25 mouse cellular contexts compared by ENCODE assay signal in the genomic region with DNA sequence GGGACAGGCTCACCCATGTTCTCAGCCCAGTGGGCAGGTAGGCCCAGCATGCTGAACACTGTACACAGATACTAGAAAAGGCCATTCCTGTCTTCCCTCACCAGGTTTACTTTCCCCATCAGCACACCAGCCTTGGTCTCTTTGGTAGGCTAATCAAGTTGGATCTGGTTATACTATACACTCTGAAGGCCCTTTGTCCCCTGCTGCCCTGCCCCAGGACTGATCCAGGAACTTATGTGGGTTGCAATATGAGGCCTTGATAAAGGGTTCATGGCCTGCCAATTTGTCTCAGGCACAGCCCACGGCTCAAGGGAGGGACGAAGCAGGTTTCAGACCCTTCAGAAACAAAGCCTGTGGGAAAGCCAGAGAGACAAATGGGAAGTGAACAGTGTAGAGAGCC. TPM values are rescaled to one million over a fixed set of nuclear protein-coding genes. Genes with fewer than 3 reads are reported as not detected.
DNase-seq lines count a peak whose midpoint lies in the region; ATAC-seq and TF ChIP-seq lines count a peak whose summit lies in the region.
"Had no signal": no experiment of that assay in that cellular context is flagged by ENCODE, and none has a peak within 500 bp of the region (broad histone marks: within the 10 kb centered on the region; RNA-seq: fewer than 3 reads in every experiment).

No protein-coding gene starts in this region.

- H3K36me3 ChIP-seq in intestine, embryonic 15.5 days = no peaks in the 10 kb centered on the region
- no peaks in the 10 kb centered on the region for H3K36me3 ChIP-seq in intestine, embryonic 16.5 days (ENCODE audit: control insufficient read depth, insufficient read depth, low read length)
- H3K36me3 ChIP-seq in small intestine, adult 2 months (ENCODE audit: control insufficient read depth, insufficient read depth, low read length) = no peaks in the 10 kb centered on the region
- no peaks in the 10 kb centered on the region for H3K36me3 ChIP-seq in forebrain, embryonic 16.5 days (ENCODE audit: control insufficient read depth, insufficient read depth)
- H3K36me3 ChIP-seq: forebrain, embryonic 10.5 days; forebrain, embryonic 12.5 days had no signal

- H3K9me3 ChIP-seq in intestine, embryonic 15.5 days = no peaks in the 10 kb centered on the region
- H3K9me3 ChIP-seq in intestine, embryonic 16.5 days (ENCODE audit: control insufficient read depth, low read length) = no peaks in the 10 kb centered on the region
- H3K9me3 ChIP-seq in forebrain, embryonic 16.5 days (ENCODE audit: control insufficient read depth, low read length) = no peaks in the 10 kb centered on the region
- H3K9me3 ChIP-seq: forebrain, embryonic 10.5 days; forebrain, embryonic 12.5 days had no signal

- H3K4me3 ChIP-seq in intestine, embryonic 15.5 days (replicated peaks) = no peak overlapping the region
- H3K4me3 ChIP-seq in intestine, embryonic 16.5 days (ENCODE audit: low read length) = no peak overlapping the region
- no peak overlapping the region for H3K4me3 ChIP-seq in small intestine, adult 2 months (ENCODE audit: low read depth, low read length)
- no peak overlapping the region for H3K4me3 ChIP-seq in forebrain, embryonic 16.5 days (replicated peaks; ENCODE audit: low read length)
- H3K4me3 ChIP-seq: erythroblast, embryonic 14.5 days; forebrain, embryonic 10.5 days; forebrain, embryonic 12.5 days had no signal

- H3K27me3 ChIP-seq in intestine, embryonic 15.5 days (replicated peaks) = no peaks in the 10 kb centered on the region
- no peaks in the 10 kb centered on the region for H3K27me3 ChIP-seq in intestine, embryonic 16.5 days (replicated peaks; ENCODE audit: control insufficient read depth, insufficient read depth, low read length)
- H3K27me3 ChIP-seq in small intestine, adult 2 months (ENCODE audit: control insufficient read depth, insufficient read depth, low read length) = no peaks in the 10 kb centered on the region
- H3K27me3 ChIP-seq in forebrain, embryonic 16.5 days (replicated peaks; ENCODE audit: control insufficient read depth, insufficient read depth, low read length) = no peaks in the 10 kb centered on the region

- 59% methylated on average over 2 of the region's 2 CpGs for WGBS in intestine, embryonic 15.5 days
- 80% methylated on average over 2 of the region's 2 CpGs for WGBS in intestine, embryonic 16.5 days
- 27% methylated on average over 2 of the region's 2 CpGs for WGBS in small intestine, adult 2 months
- WGBS in forebrain, embryonic 16.5 days = 76% methylated on average over 2 of the region's 2 CpGs

- no peak for DNase-seq in left cerebral cortex, postnatal 14 days (ENCODE audit: low spot score in 2 of 2)
- DNase-seq in urinary bladder, postnatal 4 days (ENCODE audit: low spot score in 2 of 2) = no peak
- DNase-seq: adrenal gland, adult 8-10 months; adrenal gland, postnatal 14 days; adrenal gland, postnatal 36 days; cerebellum, adult 11-12 months; cerebellum, adult 2 months; cerebellum, adult 9-10 months; cerebellum, postnatal 10 days; cerebellum, postnatal 25 days; forebrain, postnatal 0 days had no signal

- intact Hi-C loops in left cerebral cortex, postnatal 14 days (cut with DNase I) = no loop called here

- TF ChIP-seq POLR2A in small intestine, adult 2 months (IDR thresholded peaks at IDR 0.05; ENCODE audit: low read depth, low read length) = no peak

- ATAC-seq in intestine, embryonic 15.5 days = peak; percentile 57
- ATAC-seq in intestine, embryonic 16.5 days = peak; percentile 75
- no peak for ATAC-seq in forebrain, embryonic 16.5 days
- ATAC-seq: forebrain, embryonic 14.5 days; forebrain, postnatal 0 days had no signal

- TF ChIP-seq CTCF in small intestine, adult 2 months (IDR thresholded peaks at IDR 0.05; ENCODE audit: extremely low read depth, insufficient read length, insufficient replicate concordance, low read depth, low read length) = no peak

- H3K4me2 ChIP-seq in intestine, embryonic 15.5 days (replicated peaks) = no peak overlapping the region
- H3K4me2 ChIP-seq in intestine, embryonic 16.5 days (ENCODE audit: low read depth, low read length) = no peak overlapping the region
- no peak overlapping the region for H3K4me2 ChIP-seq in forebrain, embryonic 16.5 days (ENCODE audit: low read length)
- H3K4me2 ChIP-seq: forebrain, embryonic 12.5 days had no signal

- peaks cover 4% of the 10 kb centered on the region; the same call in 1 of the 2 replicates for H3K4me1 ChIP-seq in intestine, embryonic 15.5 days (replicated peaks)
- H3K4me1 ChIP-seq in intestine, embryonic 16.5 days (ENCODE audit: control insufficient read depth, insufficient read depth, low read length) = peaks cover 9% of the 10 kb centered on the region; the same call in 1 of the 2 replicates
- H3K4me1 ChIP-seq in small intestine, adult 2 months (ENCODE audit: control insufficient read depth, insufficient read depth, insufficient read length, low read length) = peaks cover 27% of the 10 kb centered on the region
- H3K4me1 ChIP-seq in forebrain, embryonic 16.5 days (replicated peaks; ENCODE audit: control insufficient read depth, insufficient read depth, low read length) = peaks cover 6% of the 10 kb centered on the region

- H3K27ac ChIP-seq in intestine, embryonic 15.5 days = no peak overlapping the region
- H3K27ac ChIP-seq in intestine, embryonic 16.5 days (ENCODE audit: low read length) = peak overlapping the region; percentile 69
- peak overlapping the region; percentile 95 for H3K27ac ChIP-seq in small intestine, adult 2 months (ENCODE audit: insufficient read depth, low read depth, low read length)
- no peak overlapping the region for H3K27ac ChIP-seq in forebrain, embryonic 16.5 days (ENCODE audit: low read length)
- H3K27ac ChIP-seq: forebrain, embryonic 10.5 days; forebrain, embryonic 12.5 days had no signal

- no peak overlapping the region for H3K9ac ChIP-seq in intestine, embryonic 15.5 days
- no peak overlapping the region for H3K9ac ChIP-seq in intestine, embryonic 16.5 days (ENCODE audit: low read depth, low read length)
- no peak overlapping the region for H3K9ac ChIP-seq in forebrain, embryonic 16.5 days (replicated peaks; ENCODE audit: low read depth, low read length)
- H3K9ac ChIP-seq: forebrain, embryonic 12.5 days; forebrain, postnatal 0 days had no signal

RNA-seq across cellular contexts. Expression of a gene that starts 4.2 kb away (rescaled TPM):
- 15.9 and 19.8 TPM in 2 replicates for polyA plus RNA-seq in intestine, embryonic 15.5 days (2015; fragmentation: Nextera tagmentation; extraction: Ambion mirVana)
- 33.1 and 50.6 TPM in 2 replicates for polyA plus RNA-seq in intestine, embryonic 16.5 days (2015; fragmentation: Nextera tagmentation; extraction: Ambion mirVana)
- 226 and 874 TPM in 2 replicates for polyA plus RNA-seq in small intestine, adult 2 months (2012; rRNA removed)
- 10 to 100 TPM; 15.4 to 17.9 TPM for total RNA-seq in left cerebral cortex, postnatal 14 days (2021)
- 3.0 and 4.7 TPM in 2 replicates for polyA plus RNA-seq in forebrain, embryonic 16.5 days (2015; fragmentation: Nextera tagmentation; extraction: Ambion mirVana)
- total RNA-seq: MEL had no signal
- polyA plus RNA-seq: erythroblast, embryonic 14.5 days had no signal

RNA-seq across cellular contexts. Expression of a gene that starts 12.9 kb away (rescaled TPM):
- polyA plus RNA-seq in intestine, embryonic 15.5 days (2015; fragmentation: Nextera tagmentation; extraction: Ambion mirVana) = 53.9 and 58.2 TPM in 2 replicates
- polyA plus RNA-seq in intestine, embryonic 16.5 days (2015; fragmentation: Nextera tagmentation; extraction: Ambion mirVana) = 60.1 and 62.7 TPM in 2 replicates
- 11.8 and 27.0 TPM in 2 replicates for polyA plus RNA-seq in small intestine, adult 2 months (2012; rRNA removed)
- 10 to 100 TPM; 24.3 to 24.5 TPM for total RNA-seq in left cerebral cortex, postnatal 14 days (2021)
- 43.3 and 49.9 TPM in 2 replicates for polyA plus RNA-seq in forebrain, embryonic 16.5 days (2015; fragmentation: Nextera tagmentation; extraction: Ambion mirVana)

RNA-seq across cellular contexts. Expression of a gene that starts 13.4 kb away (rescaled TPM):
- 474 and 479 TPM in 2 replicates for polyA plus RNA-seq in intestine, embryonic 15.5 days (2015; fragmentation: Nextera tagmentation; extraction: Ambion mirVana)
- 421 and 489 TPM in 2 replicates for polyA plus RNA-seq in intestine, embryonic 16.5 days (2015; fragmentation: Nextera tagmentation; extraction: Ambion mirVana)
- 63.6 and 100 TPM in 2 replicates for polyA plus RNA-seq in small intestine, adult 2 months (2012; rRNA removed)
- total RNA-seq in left cerebral cortex, postnatal 14 days (2021) = 10 to 100 TPM; 91.6 to 99.4 TPM
- polyA plus RNA-seq in forebrain, embryonic 16.5 days (2015; fragmentation: Nextera tagmentation; extraction: Ambion mirVana) = 378 and 389 TPM in 2 replicates

RNA-seq across cellular contexts. Expression of a gene that starts 18.1 kb away (rescaled TPM):
- polyA plus RNA-seq in intestine, embryonic 15.5 days (2015; fragmentation: Nextera tagmentation; extraction: Ambion mirVana) = not detected in 2 replicates
- polyA plus RNA-seq in intestine, embryonic 16.5 days (2015; fragmentation: Nextera tagmentation; extraction: Ambion mirVana) = not detected in 2 replicates
- not detected in 2 replicates for polyA plus RNA-seq in small intestine, adult 2 months (2012; rRNA removed)
- not detected for total RNA-seq in left cerebral cortex, postnatal 14 days (2021)
- not detected in 2 replicates for polyA plus RNA-seq in forebrain, embryonic 16.5 days (2015; fragmentation: Nextera tagmentation; extraction: Ambion mirVana)
- total RNA-seq: adrenal gland, adult 8-10 months; adrenal gland, postnatal 14 days; adrenal gland, postnatal 36 days; ES-E14; forebrain, postnatal 0 days; MEL had no signal
- polyA plus RNA-seq: C2C12; cerebellum, adult 2 months; cortical plate, adult 2 months; embryonic facial prominence, embryonic 11.5 days; embryonic facial prominence, embryonic 14.5 days; erythroblast, embryonic 14.5 days; forebrain, embryonic 10.5 days; forebrain, embryonic 12.5 days; forebrain, embryonic 14.5 days; forebrain, postnatal 0 days had no signal

RNA-seq across cellular contexts. Expression of a gene that starts 34.9 kb away (rescaled TPM):
- 61.2 and 66.4 TPM in 2 replicates for polyA plus RNA-seq in intestine, embryonic 15.5 days (2015; fragmentation: Nextera tagmentation; extraction: Ambion mirVana)
- polyA plus RNA-seq in intestine, embryonic 16.5 days (2015; fragmentation: Nextera tagmentation; extraction: Ambion mirVana) = 60.2 and 65.6 TPM in 2 replicates
- polyA plus RNA-seq in small intestine, adult 2 months (2012; rRNA removed) = 7.3 and 27.7 TPM in 2 replicates
- total RNA-seq in left cerebral cortex, postnatal 14 days (2021) = 10 to 100 TPM; 84.0 to 85.4 TPM
- 74.4 and 75.1 TPM in 2 replicates for polyA plus RNA-seq in forebrain, embryonic 16.5 days (2015; fragmentation: Nextera tagmentation; extraction: Ambion mirVana)

Comparison
In these comparisons a context has a peak if more than half of its experiments do, and no peak if none do; other contexts are left out.
1. H3K27ac ChIP-seq: peak in intestine, embryonic 16.5 days (single experiment) and small intestine, adult 2 months (single experiment); none in intestine, embryonic 15.5 days (single experiment) and forebrain, embryonic 16.5 days (single experiment).